Mouse (Mus musculus): Measurements from ENCODE around the gene Msln.

The Msln gene

GRCm38 (mm10) chr17:25754241-25754640 is at the start of gene Msln:
Gene Msln, minus strand, starts transcription at chr17:25754378.
- DNase-seq (ENCODE audit: low read depth, low spot score) = no peak

DNA sequence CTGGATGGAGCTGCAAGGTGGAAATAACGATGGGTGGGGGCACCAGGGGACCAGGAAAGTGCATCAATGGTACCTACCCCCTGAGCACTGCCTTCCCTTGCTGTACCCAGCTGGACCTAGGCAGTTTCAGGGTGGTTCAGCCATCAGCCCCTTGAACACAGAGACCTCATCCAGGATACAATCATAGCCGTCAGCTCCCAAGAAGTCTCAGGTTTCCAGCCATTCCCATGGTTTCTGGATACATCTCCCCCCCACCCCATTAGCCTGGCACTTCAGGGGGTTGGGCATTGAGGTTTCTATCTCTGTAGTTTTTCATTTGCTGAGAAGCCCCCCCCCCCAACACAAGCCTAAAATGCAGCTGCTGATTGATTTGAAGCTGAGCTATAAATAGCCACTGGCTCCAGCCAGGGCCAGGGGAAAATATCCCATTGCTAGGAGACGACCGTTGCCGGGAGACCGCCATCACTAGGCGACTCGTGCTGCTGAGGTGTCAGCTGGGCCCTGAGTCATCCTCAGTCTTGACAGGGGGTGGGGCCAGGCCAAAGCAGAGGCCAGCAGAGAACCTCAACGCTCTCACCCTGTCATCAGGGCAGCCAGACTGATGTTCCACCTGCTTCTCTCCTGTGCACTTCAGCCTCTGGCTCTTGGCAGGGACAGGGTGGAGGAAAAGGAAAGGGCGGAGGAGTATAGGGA is 48.8 kb upstream of the Msln start:
- DNase-seq (ENCODE audit: low read depth, low spot score) = peak; percentile 33

DNA sequence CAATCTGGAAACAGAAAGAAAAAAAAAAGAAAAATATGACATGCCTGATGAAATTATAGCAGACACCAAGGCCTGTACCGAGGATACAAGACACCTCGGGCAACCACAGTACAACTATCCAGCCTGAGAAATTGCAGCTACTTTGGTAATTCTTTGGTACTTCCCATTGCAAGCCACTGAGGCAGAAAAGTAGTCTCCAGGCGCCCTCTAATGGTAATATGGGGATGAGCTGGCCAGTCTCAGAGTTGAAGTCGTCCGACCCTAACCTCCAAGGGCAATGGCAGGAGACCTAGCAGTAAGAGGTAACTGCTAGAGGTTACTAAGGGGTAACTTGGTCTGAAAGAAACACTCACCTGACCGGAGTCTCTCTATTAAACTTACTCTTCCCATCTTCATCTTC is 46.9 kb upstream of the Msln start:
- DNase-seq (ENCODE audit: low read depth, low spot score) = peak; percentile 79

DNA sequence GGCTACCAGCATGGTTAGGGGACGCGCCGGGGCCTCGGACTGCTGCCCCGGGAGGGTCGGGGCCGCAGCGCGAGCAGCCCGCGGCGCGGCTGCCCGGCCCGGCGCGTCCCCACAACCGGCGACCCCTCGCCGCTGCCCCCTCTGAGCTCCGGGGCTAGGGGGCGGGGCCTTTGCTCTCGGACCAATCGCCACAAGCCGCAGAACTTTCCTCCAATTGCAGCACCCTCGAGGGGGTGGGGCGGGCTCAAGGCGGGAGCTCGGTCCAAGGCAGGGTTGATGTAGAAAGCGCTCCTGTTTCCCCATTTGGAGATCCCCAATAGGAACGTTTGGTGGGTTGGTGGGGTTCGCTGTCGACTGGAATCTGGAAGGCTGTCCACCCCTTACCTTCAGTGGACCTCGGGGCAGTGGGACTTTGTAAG is 42.8 kb upstream of the Msln start, which contains the start of gene Metrn:
Gene Metrn, minus strand, starts transcription at position 186 of the 419 bp plus-strand sequence.
- DNase-seq (ENCODE audit: low read depth, low spot score) = peak; percentile 84

DNA sequence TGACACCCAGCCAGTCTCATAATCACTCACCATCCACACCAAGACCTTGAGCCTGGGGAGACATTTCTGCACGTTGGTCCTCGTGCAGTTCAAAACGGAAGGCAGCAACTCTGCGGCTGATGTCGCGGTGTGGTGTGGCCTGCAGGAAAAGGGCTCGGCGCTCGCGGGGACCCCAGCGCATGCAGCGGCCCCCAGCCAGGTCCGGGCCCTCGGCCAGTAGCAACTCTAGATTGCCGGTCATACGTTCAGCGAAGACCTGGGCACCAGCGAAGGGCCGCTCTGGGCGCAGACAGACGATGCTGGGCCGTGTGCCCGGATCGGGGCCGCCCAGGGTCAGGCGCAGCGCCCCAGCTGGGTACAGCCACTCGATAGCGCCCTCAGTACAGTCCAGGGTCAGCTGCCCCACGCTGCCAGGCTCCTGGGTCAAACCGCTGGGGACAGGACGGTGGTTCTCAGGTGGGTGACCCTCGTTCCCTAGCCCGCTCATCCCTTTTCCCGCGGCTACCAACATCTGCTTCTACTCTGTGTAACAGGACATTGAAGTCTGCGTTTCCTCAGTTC is 42.1 kb upstream of the Msln start:
- DNase-seq (ENCODE audit: low read depth, low spot score) = no peak

DNA sequence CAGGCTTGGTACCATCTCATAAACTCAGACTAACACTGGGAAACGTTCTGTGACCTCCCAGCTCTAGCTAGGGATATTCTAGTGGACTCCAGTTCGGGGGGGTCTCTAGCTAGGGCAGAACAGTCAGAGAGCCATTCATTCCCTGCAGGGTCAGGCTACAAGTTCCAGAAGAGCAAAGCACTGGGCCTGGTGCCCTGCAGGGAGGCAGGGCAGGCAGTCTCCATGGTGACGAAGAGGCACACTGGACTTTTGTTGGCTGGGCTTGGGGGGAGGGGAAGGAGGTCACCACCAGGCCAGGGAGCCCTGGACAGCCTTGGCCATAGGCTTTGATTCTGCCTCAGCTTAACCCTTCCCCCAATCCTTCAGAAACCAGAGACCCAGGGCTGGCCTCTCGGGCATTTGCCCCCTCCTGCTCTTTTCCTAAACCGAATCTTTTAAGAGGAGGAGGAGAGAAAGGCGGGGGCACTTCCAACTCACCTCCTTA is 41.5 kb upstream of the Msln start, which contains the start of gene AC134908.4:
Gene AC134908.4, minus strand, starts transcription at position 51 of the 484 bp plus-strand sequence.
- DNase-seq (ENCODE audit: low read depth, low spot score) = no peak

DNA sequence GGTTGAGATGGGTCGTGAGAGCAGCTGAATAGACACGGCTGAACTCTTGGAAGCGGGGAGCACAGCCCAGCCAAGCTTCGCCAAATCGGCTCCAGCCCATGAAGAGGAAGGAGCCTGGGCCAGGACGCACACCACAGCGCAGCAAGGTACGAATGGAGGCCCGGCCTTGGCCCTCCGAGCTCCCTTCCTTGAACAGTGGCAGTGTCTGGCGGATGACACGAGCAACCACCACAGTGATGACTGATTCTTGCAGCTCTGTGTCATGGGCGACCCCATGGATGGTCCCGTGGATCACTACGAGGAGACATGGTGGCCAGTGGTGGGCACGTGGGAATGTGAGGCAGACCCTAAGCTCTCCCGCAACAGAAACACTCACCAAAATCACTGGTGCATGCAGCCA is 40.8 kb upstream of the Msln start:
- no peak for DNase-seq (ENCODE audit: low read depth, low spot score)

GRCm38 (mm10) chr17:25794197-25794596 is 40.0 kb upstream of the Msln start:
- no peak for DNase-seq (ENCODE audit: low read depth, low spot score)

DNA sequence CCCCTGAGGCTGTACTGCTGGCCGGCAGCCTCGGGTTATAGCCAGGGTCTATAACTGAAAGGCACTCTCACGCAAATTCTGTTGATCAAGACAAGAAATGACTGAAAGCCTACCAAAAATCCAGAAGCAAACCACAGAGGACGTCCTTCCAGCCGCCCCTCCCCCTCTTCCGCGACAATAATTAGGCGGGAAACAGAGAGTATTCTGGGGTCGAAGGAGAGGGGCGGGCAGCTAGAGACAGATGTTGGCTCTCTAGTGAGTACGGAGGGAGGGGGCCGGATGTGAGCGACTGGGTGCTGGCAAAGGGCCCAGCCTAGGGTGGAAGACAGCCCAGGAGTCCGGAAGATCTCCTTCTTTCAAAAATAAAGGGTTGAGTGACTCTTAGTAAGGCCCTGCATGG is 38.4 kb upstream of the Msln start, which contains the start of gene Fam173a:
Gene Fam173a, minus strand, starts transcription at position 287 of the 400 bp plus-strand sequence.
- no peak for DNase-seq (ENCODE audit: low read depth, low spot score)

DNA sequence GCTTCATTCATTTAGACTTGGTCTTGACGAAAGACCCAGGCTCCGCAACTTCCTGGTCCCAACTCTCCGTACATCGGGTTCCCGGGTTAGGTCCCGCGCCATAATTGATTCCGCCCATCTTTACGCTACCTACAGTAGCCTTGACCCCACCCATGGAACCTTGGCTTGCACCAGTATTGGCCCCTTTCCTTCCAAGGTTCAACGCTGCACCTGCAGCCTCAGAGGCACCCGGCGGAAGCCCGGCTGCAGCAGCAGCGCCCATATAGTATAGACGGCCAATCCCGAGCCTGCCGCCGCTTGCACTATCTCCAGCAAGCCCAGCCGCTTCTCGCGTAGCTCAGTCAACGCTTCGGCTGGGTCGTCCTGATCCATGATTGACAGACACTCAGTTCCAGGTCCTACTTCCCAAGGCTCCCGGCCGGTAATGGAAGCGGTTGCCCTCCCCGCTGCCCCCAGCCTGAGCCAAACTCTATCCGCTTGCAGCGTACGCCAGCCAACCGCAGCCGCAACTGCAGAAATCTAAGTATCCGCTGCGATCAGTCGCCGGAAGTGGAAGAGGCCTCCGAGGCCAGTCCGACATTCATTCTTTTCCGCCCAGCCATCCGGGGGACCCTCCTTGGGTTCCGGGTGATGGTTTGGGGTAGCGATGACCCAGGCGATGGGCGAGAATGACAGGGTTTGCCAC is 37.8 kb upstream of the Msln start:
- peak; percentile 75 for DNase-seq (ENCODE audit: low read depth, low spot score)

GRCm38 (mm10) chr17:25791320-25791842 is 37.2 kb upstream of the Msln start:
- DNase-seq (ENCODE audit: low read depth, low spot score) = no peak

- DNase-seq (ENCODE audit: low read depth, low spot score) = no peak
These were observed 32.8 kb upstream of the Msln start for GRCm38 (mm10) chr17:25786781-25787504.

DNA sequence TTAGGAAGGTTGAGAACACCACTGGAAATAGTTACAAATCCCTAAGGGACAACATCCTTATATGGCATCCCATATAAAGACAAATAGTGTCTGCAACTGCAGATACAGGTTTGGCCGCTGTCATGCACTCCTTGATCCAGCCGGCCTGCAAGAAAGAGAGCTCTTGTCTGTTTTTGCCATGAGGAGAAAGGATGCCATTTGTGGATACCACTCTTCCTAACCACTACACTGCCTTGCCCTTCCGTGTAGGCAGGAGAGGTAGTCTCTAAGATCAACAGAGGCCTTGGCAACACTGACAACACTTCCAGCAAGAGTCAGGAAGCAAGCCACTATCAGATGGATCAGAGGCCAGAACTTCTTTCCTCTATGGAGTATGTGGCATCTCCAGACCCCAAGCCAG is 32.1 kb upstream of the Msln start, which contains the start of gene Ccdc78:
Gene Ccdc78, plus strand, starts transcription at position 301 of the 400 bp plus-strand sequence.
- DNase-seq (ENCODE audit: low read depth, low spot score) = no peak

GRCm38 (mm10) chr17:25785281-25785745 is 31.1 kb upstream of the Msln start, which contains the start of gene Haghl:
Gene Haghl, minus strand, starts transcription at chr17:25785673.
- DNase-seq (ENCODE audit: low read depth, low spot score) = peak; percentile 97

- no peak for DNase-seq (ENCODE audit: low read depth, low spot score)
These were observed 29.8 kb upstream of the Msln start for GRCm38 (mm10) chr17:25783861-25784574.

DNA sequence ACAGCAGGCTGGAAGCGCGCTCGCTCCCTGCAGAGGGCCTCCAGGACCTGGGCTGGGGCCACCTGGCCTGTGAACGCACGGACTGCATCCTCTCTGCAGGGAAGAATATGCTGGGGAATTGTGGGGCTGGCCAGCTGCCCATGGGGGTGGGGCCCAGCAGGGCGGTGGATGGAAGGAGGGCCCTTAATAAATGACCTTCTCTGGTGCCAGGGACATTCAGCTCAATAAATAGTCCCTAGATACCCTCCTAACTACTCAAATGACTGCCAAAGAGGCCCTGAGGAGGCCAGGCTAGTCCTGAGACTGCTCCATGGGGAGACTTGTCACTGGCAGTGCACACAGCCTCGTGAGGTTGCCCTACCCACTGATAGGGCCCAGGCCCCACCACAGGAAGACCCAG is 28.9 kb upstream of the Msln start:
- no peak for DNase-seq (ENCODE audit: low read depth, low spot score)

GRCm38 (mm10) chr17:25781339-25781738 is 27.2 kb upstream of the Msln start:
- DNase-seq (ENCODE audit: low read depth, low spot score) = no peak

- no peak for DNase-seq (ENCODE audit: low read depth, low spot score)
These were observed 23.8 kb upstream of the Msln start for GRCm38 (mm10) chr17:25777948-25778347.

DNA sequence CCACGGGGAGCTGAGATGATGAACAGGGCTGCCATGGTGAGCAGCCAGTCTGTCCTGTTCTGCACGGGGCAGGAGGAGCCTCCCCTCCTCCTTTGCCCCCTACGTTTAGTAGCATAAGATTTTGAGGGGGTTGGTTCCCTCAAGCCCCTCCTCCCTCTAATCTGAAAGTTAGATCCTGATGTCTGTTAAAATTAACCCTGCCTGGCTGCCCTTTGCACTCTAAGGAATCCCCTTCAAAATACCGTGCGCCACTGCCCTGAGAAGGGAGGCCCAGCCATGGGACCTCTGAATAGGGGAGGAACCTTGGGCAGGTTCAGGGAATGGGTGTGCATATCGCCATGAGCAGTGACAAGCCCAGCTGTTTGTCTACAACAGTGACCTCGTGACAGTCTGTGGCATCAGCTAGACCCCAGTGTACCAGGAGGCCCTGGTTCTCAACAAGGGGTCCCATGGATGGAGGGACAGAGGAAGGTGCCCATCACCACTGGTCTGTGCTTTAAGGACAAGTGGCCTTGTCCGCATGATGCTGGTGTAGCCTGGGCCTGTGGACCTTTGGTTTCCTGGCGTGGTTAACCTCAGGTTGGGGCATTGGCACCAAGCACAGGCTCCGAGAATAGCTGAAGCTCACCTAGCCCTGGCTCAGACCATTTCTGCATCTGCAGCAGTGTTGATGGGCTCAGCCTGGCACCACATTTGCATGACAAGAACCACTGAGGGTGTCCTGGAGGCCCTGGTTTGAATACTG is 21.3 kb upstream of the Msln start:
- no peak for DNase-seq (ENCODE audit: low read depth, low spot score)
